Mouse (Mus musculus) cerebellum, adult 2 months (tissue): ENCODE data around the gene Slc5a10. TPM values are rescaled to one million over a fixed set of nuclear protein-coding genes. Genes with fewer than 3 reads are reported as not detected.

Experiments
- DNase-seq, 2 experiments: peaks; one replicate each; pipeline ENCODE4 v3.0.0; 2021
- H3K27ac ChIP-seq: fragments of 200-500 bp; 2 replicates; pipeline ENCODE4 v1.5.1; 2012; ENCODE audit warnings: low read length, control low read depth, inconsistent platforms; ENCODE audit not compliant: insufficient read depth
- H3K27me3 ChIP-seq: fragments of 200-500 bp; 2 replicates; pipeline ENCODE4 v1.6.1; 2012; ENCODE audit warnings: inconsistent platforms, mild to moderate bottlenecking, low read length, moderate library complexity; ENCODE audit not compliant: control insufficient read depth, insufficient read depth
- H3K4me1 ChIP-seq: fragments of 200-500 bp; 2 replicates; pipeline ENCODE4 v1.6.1; 2011; ENCODE audit warnings: low read length; ENCODE audit not compliant: control insufficient read depth, insufficient read depth
- H3K4me3 ChIP-seq: fragments of 200-500 bp; replicated peaks from 2 replicates; pipeline ENCODE3; 2011; ENCODE audit warnings: mild to moderate bottlenecking, low read depth, low read length, control low read depth; ENCODE audit not compliant: insufficient read depth
- CTCF ChIP-seq: fragments of 200-500 bp; IDR thresholded peaks from 2 replicates; pipeline ENCODE4 v1.5.1; 2011; ENCODE audit warnings: low read depth, mild to moderate bottlenecking, control low read depth, low read length, moderate library complexity, borderline replicate concordance; ENCODE audit not compliant: insufficient read depth
- POLR2A ChIP-seq: fragments of 200-500 bp; IDR thresholded peaks from 2 replicates; pipeline ENCODE4 v1.6.1; 2011; ENCODE audit warnings: low read length, control low read depth, borderline replicate concordance; ENCODE audit not compliant: insufficient read depth
- WGBS: fragments of 180-500 bp; shearing (Covaris S2); methylation state at CpG from one replicate; pipeline ENCODE4 v1.1.7; 2018; 5-methylcytosine and 5-hydroxymethylcytosine counted together
- polyA plus RNA-seq: library from polyadenylated mRNA; depleted of rRNA; stranded (reverse); fragments of >200 nt; gene quantifications from 2 replicates; pipeline ENCODE4 v1.2.3, GENCODE M21; 2012

Slc5a10 gene
- polyA plus RNA-seq, 1 experiment, result 0.07 TPM

GRCm38 (mm10) chr11:61699933-61700332 is 20.7 kb downstream of the Slc5a10 start:
- peak; percentile 66 to 74 for DNase-seq
- H3K27ac ChIP-seq, result no peak overlapping the region
- H3K4me3 ChIP-seq, result no peak overlapping the region
- TF ChIP-seq POLR2A (no peak), CTCF (no peak)
- H3K27me3 ChIP-seq, result no peaks in the 10 kb centered on the region
- 8% methylated on average over 4 of the region's 4 CpGs for WGBS
- peaks cover 40% of the 10 kb centered on the region for H3K4me1 ChIP-seq

- Histone ChIP-seq H3K4me1 (peaks cover 44% of the 10 kb centered on the region), H3K27me3 (no peaks in the 10 kb centered on the region), H3K4me3 (no peak overlapping the region), H3K27ac (no peak overlapping the region)
- over 99% methylated on average over 5 of the region's 5 CpGs for WGBS
- DNase-seq, result no peak
- TF ChIP-seq POLR2A (no peak), CTCF (no peak)
Measured at GRCm38 (mm10) chr11:61699460-61699859, 21.2 kb downstream of the Slc5a10 start.

GRCm38 (mm10) chr11:61698852-61699251 is 21.8 kb downstream of the Slc5a10 start:
- no peak overlapping the region for H3K4me3 ChIP-seq
- no peak for DNase-seq
- H3K4me1 ChIP-seq, result peaks cover 50% of the 10 kb centered on the region
- TF ChIP-seq POLR2A (no peak), CTCF (no peak)
- no peaks in the 10 kb centered on the region for H3K27me3 ChIP-seq
- no peak overlapping the region for H3K27ac ChIP-seq

GRCm38 (mm10) chr11:61692996-61693395 is 27.6 kb downstream of the Slc5a10 start:
- Histone ChIP-seq H3K27ac (no peak overlapping the region), H3K27me3 (no peaks in the 10 kb centered on the region), H3K4me3 (no peak overlapping the region), H3K4me1 (peaks cover 46% of the 10 kb centered on the region)
- WGBS, result 13% methylated on average over 5 of the region's 5 CpGs
- peak; percentile 75 to 78 for DNase-seq
- no peak; the same call in 1 of the 2 replicates for TF ChIP-seq CTCF
- no peak for TF ChIP-seq POLR2A

- Histone ChIP-seq H3K4me1 (peaks cover 1% of the 10 kb centered on the region; the same call in 1 of the 2 replicates), H3K27me3 (peaks cover 2% of the 10 kb centered on the region; the same call in 1 of the 2 replicates), H3K4me3 (no peak overlapping the region), H3K27ac (no peak overlapping the region)
- TF ChIP-seq CTCF, result no peak
- TF ChIP-seq POLR2A, result no peak
- DNase-seq, result no peak
- 89% methylated on average over 2 of the region's 2 CpGs for WGBS
Measured at GRCm38 (mm10) chr11:61687595-61687994, 33.0 kb downstream of the Slc5a10 start.

DNA sequence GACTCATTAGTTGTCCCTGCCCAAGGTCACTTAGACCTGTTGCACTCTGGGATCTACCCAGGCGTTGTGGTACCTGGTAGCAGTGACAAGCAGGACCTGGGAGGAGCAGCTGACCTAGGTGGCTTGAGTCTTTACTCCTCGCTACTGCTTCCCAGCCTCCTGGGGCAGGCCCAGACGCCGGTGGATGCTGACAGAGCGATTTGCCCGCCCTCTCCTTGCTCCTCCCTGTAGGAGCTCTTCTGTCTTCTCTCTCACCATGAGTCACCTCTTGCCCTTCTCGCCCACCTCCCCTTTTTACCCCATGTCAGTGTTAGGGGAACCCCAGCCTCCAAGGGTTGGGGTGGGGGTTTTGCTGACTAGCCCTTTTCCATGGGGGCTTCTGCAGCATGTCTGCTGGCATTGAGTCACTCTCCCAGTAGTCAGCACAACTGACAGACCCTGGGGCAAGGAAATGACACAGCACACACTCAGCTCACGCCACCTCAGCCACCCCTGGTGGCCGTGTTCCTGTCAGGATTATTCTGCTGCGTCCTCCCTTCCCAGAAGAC is 33.6 kb downstream of the Slc5a10 start:
- H3K27me3 ChIP-seq, result peaks cover 2% of the 10 kb centered on the region; the same call in 1 of the 2 replicates
- no peak for TF ChIP-seq CTCF
- TF ChIP-seq POLR2A, result no peak
- H3K4me1 ChIP-seq, result no peaks in the 10 kb centered on the region
- no peak for DNase-seq
- no peak overlapping the region for H3K4me3 ChIP-seq
- 83% methylated on average over 10 of the region's 10 CpGs for WGBS
- H3K27ac ChIP-seq, result no peak overlapping the region

DNA sequence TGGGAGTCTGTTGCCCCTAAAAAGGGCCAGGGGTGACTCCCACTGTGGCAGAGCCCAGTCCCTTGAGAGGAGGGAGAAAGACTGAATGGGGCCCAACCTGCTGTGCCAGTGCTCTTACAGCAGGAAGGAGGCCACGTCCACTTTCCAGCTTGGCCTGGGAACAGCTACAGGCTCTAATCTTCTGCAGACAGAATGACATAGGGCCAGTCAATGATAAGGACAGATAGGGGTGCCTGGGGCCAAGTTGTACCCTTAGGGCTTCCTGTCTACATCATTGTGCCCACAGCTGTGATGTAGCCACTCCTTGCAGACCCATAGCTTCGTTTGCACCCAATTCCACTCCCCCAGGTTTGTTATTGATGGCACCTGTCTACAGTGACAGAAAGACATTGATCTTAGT is 34.5 kb downstream of the Slc5a10 start:
- DNase-seq, result no peak
- no peak for TF ChIP-seq CTCF
- no peak for TF ChIP-seq POLR2A
- no peaks in the 10 kb centered on the region for H3K4me1 ChIP-seq
- peaks cover 2% of the 10 kb centered on the region; the same call in 1 of the 2 replicates for H3K27me3 ChIP-seq
- H3K27ac ChIP-seq, result no peak overlapping the region
- 87% methylated on average over 2 of the region's 2 CpGs for WGBS
- no peak overlapping the region for H3K4me3 ChIP-seq

GRCm38 (mm10) chr11:61685119-61685725 is 35.4 kb downstream of the Slc5a10 start:
- no peak for TF ChIP-seq POLR2A
- TF ChIP-seq CTCF, result no peak
- H3K4me3 ChIP-seq, result no peak overlapping the region
- WGBS, result 86% methylated on average over 8 of the region's 8 CpGs
- no peaks in the 10 kb centered on the region for H3K4me1 ChIP-seq
- DNase-seq, result no peak
- peaks cover 2% of the 10 kb centered on the region; the same call in 1 of the 2 replicates for H3K27me3 ChIP-seq
- no peak overlapping the region for H3K27ac ChIP-seq
